Mouse (Mus musculus) naive thymus-derived CD4-positive, alpha-beta T cell, adult 2 months (primary cell): ENCODE results near the gene Vrk2.

Experiments
- DNase-seq: peaks from one replicate; pipeline ENCODE4 v3.0.0-alpha.2; 2011; ENCODE audit warnings: low read depth

Gene Vrk2

GRCm38 (mm10) chr11:26593061-26594059 lies at the start of gene Vrk2, which contains the start of gene Gm6899:
TSS of gene Vrk2 (minus strand) at chr11:26593999.
TSS of gene Gm6899 (plus strand) at chr11:26593241.
- DNase-seq: peak; percentile 80

- DNase-seq: no peak
Measured at GRCm38 (mm10) chr11:26642141-26642540, 48.3 kb upstream of the Vrk2 start.

DNA sequence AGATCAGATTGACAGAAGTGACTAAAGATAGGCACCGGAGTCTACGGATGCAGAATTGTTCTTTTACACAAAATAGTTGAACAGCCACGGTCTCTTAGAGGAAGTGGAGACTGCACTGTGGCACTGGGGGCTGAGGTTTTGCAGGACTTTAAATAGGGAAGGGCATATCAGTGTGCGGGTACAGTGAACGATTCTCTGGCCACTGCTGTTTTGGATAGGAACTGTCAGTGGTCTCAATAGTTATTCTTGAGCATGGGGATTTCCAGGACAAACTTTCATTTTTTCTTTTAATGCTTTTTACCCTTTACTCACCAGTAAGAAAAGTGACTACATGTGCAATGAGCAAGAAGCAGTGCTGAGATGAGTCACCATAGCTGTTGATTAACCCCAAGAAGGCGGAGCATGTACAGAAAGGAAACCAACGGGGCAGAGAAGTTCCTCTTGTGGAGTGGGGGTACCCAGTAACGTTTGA lies 46.6 kb upstream of the Vrk2 start:
- DNase-seq: peak; percentile 41

DNA sequence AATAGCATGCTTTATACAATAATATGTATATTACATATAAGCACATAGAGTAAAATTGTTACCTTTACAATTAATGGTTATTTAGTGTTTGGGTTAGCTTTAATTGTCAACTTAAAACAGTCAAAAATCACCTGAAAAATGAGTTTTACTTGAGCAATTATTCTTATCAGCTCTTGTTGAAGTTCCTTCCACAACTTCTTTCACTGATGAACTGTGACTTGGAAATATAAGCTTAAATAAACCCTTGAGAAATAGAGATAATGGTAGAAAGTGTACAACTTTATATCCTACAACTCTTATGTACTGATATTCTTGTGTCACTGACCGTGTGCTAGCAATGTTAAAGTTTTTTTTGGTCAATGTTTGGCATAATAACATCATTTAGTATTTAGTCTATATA lies 42.4 kb upstream of the Vrk2 start:
- DNase-seq: no peak

GRCm38 (mm10) chr11:26622727-26623126 lies 28.9 kb upstream of the Vrk2 start:
- DNase-seq: no peak

DNA sequence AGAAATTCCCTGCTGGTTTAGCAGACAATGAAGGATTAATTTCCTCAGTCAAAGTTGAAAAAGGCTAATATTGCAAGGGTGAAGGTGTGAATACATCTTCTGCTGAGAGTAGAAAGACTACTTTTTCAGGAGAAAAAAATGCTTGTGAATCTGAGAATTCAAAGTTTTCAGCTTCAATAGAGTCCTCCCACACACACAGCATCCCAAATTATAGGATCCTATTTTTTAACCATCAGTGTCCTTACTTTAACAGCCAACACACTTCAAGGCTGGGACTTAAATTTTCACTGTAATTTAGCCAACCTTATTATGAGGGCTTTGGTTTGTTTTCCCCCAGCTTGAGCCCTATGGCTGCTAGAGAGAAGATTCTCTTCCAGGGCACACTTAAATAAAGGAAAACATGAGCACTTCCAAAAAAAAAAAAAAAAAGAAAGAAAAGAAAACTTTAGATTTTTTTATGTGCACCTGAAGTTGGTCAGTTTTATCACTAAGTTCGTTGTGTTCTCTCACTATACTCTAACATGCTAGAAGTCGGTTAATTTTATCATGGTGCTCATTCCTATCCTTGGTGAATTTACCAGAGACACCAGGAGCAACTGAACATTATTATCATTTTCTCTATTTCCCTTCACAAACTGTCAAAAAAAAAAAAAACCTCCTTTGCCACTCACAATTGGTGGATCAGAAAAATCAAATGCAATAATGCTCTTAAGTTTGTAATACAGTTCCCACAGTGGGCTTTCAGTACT lies 24.9 kb upstream of the Vrk2 start:
- no peak for DNase-seq

GRCm38 (mm10) chr11:26608795-26609194 lies 15.0 kb upstream of the Vrk2 start:
- no peak for DNase-seq

- DNase-seq: no peak
Measured at GRCm38 (mm10) chr11:26604061-26604655, 10.4 kb upstream of the Vrk2 start.

GRCm38 (mm10) chr11:26601571-26602175 lies 7.9 kb upstream of the Vrk2 start:
- DNase-seq: no peak

- DNase-seq: no peak
Measured at GRCm38 (mm10) chr11:26600692-26601091, 6.9 kb upstream of the Vrk2 start.

DNA sequence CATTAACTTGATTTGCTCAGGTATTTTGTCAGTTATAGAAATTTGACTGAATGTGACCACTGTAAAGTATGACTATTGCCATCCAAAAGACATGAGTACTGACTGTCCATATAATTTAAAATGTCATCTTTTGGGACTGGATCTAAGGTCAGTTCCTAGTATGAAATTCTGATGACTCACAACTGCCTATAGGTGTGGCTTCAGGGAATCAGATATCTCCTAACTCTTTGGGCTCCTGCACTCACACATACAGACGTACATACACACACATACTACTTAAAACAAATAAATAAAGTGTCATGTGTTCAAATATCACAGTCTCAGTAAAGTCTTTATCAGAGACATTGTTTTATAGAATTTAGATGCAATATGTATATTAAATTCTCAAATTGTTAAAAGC lies 5.1 kb upstream of the Vrk2 start:
- no peak for DNase-seq

DNA sequence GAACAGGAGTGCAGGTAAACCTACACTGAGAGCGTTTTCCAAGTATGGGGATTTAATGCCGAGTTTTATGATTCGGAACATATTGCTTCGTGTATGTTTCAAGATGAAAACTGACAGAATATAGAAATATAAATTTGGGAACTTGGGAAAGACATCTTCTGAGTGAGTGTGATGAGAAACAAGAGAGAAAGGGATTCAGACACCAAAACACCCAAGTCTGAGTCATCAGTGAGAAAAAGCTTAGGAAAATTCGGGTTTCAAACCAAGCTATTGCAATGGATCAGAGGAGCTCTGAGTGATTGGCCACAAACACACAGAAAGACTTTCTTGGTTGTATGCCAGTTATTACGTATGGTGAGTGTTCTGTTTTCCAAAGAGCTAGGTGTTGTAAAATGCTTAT lies 4.0 kb upstream of the Vrk2 start:
- DNase-seq: no peak

DNA sequence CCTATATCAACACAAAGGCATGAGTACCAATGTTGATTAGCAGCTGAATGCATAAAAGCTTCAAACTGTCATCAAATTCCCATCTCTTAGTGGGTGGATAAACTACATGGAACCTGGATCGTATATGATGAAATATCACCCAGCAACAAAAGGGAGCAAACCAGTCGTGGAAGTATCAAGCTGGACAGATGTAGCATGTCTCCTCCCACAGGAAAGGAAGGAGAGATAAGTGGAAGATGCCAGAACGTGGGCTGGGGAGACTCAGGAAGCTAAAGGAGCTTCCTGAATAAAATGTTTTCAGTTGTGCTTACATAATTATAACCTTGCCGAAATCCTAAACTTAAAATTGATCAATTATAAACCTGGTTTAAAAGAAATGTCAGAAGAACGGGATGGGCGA lies 3.3 kb upstream of the Vrk2 start:
- DNase-seq: no peak

- no peak for DNase-seq
Measured at GRCm38 (mm10) chr11:26596186-26596585, 2.4 kb upstream of the Vrk2 start.

GRCm38 (mm10) chr11:26594487-26594886 lies 688 bp upstream of the Vrk2 start:
- DNase-seq: peak; percentile 11

DNA sequence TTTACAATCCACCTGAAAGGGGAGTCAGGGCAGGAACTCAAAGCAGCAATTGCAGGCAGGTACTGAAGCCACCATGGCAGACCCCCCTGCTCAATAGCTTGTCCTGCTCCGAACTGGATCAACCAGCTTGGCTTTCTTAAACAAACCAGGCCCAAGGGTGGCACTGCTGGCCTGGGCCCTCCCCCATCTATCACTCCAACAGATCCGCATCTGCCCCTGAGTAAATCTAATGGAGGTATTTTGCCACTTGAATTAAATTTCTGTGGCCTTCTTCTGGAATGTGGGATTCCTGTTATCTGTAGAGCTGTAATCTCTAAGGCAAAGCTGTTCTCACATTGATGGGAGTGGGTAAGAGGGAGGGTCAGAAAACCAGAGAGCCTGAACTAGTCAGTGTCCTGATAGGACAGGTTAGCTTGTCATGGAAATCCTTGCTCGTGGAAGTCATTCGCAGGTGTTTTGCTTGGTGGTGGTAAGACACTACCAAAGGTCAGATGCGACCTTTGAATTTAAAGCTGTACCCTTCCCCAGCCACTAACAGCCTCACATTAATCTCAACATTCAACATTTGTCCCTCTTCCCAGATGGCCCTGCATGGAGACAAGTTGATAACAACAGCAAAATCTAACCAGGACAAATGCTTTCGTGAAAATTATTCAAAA lies 1.3 kb downstream of the Vrk2 start:
- no peak for DNase-seq

- DNase-seq: no peak
Measured at GRCm38 (mm10) chr11:26587184-26587524, 6.6 kb downstream of the Vrk2 start.

DNA sequence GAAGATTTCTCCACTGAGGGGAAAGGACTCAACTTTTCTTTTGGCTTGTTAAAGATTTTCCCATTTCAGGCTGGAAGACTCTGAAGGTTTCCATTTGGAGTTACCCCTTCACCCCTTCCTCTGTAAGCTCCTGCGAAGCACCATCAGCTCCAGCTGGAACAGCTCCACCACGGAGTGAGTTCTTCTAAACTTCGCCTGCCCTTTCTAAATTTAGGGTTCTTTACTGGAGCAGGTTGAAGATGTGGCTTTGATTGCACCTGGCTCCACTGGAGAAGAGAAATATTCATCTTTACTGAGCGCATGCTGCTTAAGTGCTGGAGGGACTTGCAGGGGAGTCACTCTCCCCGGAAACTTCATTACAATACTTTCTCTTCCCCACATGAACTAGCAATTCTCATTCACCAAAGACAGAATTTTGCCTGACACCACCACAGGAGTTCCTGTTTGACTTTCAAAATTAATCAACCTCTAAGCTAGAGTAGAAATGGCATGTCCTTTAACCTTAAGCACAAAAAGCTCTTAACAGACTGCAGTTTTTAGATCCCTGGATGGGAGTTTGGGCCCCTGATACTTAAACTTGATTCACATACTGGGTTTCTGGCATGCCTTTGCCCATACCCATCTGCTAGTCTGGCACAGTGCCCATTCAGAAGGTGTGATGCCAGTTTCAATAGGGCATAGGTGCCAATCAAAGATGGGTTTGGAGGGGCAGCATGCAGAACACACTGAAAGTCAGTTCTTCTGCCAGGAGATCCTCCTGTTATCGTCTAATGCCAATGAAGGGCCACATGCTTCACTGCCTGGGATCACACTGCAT lies 7.2 kb downstream of the Vrk2 start:
- no peak for DNase-seq

- DNase-seq: no peak
Measured at GRCm38 (mm10) chr11:26585409-26586366, 8.1 kb downstream of the Vrk2 start.

- no peak for DNase-seq
Measured at GRCm38 (mm10) chr11:26551551-26551950, 42.2 kb downstream of the Vrk2 start.
